Mouse (Mus musculus): Measurements from ENCODE around the gene Spdef. TPM values are rescaled to one million over a fixed set of nuclear protein-coding genes. Genes with fewer than 3 reads are reported as not detected.

Gene Spdef
- total RNA-seq, 2 experiments from 2014 or later, result 0.90 TPM; not detected in 1

DNA sequence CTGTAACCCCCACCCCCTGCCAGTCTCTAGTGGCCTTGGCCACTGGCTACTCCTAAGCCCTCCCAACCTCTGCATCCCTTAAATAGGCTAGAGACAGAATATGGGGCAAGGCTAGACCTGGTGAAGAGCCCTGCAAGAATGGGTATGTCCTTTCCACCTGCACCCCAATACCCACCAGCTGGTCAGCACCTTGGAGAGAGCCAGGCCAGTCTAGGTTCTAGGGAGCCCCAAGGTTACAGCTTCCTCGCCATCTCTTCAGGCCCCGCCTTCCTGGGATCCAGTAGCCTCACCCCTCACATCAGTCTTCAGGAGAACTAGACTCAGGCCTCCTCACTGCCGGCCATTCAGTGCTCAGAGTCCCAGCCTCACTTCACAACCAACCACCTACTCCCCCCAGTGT, 4.4 kb downstream of the Spdef start:
- no peak for DNase-seq

DNA sequence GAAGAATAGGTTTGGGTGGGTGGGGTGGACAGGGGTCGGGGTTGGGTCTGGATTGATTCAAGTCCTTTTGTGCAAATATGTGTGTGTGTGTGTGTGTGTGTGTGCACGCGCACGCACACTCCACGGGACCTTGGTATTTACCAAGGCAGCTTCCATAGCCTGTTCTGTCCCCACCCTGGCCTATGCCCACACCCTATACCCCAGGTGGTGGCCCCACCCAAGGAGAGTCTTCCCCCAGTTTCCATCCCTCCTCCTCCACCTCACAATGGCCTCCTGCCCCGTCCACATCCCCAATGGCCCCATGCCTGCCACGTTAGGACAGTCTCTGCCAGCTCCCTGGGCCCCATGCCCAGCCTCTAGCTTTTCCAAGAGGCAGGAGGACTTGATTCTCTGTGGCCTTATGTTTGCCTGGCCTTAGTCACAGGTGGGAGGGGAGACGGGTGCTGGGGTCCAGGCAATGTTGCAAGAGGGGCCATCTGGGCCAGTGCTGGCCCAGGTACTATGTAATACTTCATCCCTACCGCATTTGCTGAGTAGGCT, 7.6 kb downstream of the Spdef start:
- DNase-seq, result no peak

DNA sequence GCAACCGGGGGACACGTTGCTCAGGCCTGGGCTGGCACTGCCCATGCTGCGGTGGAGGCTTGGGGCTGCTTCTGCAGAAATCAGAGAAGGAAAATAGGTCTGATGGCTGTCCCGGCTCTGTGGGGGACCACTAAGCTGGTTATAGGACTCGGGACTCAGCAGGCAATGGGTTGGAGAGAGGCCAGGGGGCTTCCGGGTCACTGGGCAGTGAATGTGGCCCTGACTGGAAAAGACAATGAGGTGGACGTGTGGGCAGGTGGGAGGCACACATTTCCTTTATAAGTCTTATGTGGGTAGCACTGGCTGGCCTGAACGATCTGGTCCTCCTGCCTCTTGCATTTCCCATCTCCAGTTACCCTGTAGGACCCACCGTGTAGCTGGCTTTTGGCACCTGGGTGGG, 8.4 kb downstream of the Spdef start:
- DNase-seq, result no peak

DNA sequence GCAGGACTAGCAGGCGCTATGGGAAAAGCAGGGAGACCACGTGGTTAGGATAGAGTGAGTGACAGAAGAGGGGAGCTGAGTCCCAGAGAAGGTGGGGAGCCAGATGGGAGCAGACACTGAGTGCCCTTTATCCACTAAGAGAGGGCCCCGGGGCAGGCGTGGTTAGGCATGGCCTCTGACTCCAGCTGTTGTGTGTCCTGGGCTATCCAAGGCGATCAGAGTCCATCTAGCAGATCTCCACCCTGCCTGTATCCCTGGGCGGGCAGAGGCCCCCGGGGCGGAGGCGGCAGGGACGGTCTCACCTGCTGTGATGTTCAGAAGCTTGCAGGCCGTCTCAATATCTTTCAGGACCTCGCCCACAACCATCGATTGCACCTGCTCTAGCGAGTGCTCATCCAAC, 9.1 kb downstream of the Spdef start:
- no peak for DNase-seq

DNA sequence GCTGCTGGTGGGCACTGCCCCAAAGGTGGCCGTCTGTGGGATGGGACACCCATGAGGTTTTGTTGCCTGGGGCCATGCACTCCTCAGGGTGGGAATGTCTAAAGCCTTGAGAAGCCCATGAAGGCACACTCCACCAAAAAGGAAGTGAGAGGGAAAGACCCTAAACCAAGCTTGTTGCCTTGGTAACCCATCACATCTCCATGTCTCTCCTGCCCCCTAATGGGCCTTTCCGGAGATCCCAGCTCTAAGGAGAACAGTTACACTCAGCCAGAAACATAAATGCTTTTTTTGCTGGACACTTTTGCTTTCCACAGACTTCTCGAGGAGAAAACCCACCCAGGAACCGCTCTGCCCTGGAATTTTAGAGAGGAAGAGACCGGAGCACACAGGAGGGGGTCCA, 10.5 kb downstream of the Spdef start:
- DNase-seq, result no peak

GRCm38 (mm10) chr17:27716804-27717203, 12.0 kb downstream of the Spdef start:
- DNase-seq, result no peak

DNA sequence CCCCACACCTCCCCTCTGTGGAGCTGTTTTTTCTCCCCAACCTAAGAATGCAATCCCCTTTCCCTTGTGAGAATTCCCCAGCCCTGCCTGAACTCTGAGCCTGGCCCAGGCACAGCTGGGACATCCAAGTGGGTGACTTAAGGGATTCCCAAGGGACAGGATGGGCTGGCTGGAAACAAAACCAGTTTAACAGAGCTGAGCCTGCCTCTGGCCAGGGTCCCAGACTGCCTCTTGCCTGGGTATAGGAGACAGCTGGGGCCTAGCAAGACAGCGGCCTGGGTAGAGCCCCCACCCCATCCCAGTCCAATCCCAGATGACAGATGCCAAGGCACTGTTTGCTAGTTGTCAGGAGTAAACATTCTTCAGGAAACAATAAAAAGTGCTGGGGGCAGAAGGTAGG, 15.9 kb downstream of the Spdef start:
- no peak for DNase-seq

- no peak for DNase-seq
These were observed 19.1 kb downstream of the Spdef start for GRCm38 (mm10) chr17:27709650-27710049.

DNA sequence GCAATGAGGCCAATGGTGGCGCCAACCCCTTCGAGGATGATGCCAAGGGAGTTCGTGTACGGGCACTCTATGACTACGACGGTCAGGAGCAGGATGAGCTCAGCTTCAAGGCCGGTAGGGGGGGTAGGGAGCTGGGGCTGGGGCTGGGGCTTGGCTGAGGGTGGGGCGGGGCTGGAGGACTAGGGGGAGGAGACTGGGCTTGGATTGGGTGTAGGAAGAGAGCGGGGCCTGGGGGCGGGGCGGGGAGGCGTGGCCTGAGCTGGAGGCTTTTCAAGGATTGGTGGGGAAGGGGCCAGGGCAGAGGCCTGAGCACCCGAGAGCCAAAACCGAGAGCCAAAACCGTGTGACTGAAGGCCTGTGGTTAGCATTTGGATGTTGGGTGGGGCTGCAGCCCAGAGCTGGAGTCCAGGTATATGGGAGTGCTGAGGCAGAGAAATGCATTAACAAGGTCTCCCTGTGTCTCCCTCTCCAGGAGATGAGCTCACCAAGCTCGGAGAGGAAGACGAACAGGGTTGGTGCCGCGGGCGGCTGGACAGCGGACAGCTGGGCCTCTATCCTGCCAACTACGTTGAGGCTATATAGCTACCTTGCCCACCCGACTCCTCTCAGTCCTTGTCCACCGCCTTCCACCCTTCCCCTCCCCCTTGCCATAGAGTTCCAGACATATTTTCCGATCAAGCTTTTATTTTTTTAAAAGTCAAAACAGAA, 20.6 kb downstream of the Spdef start:
- DNase-seq, result no peak

DNA sequence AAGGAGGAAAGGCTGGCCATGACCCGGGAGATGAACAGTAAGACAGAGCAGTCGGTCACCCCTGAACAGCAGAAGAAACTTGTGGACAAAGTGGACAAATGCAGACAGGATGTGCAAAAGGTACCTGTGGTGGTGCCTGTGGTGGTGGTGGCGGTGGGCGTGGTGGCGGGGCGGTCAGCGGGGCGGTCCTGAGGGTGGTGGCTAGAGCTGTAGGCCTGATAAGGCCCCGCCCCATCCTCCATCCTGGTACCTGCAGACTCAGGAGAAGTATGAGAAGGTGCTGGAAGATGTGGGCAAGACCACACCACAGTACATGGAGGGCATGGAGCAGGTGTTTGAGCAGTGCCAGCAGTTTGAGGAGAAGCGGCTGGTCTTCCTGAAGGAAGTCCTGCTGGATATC, 23.1 kb downstream of the Spdef start:
- no peak for DNase-seq

- no peak for DNase-seq
These were observed 24.7 kb downstream of the Spdef start for GRCm38 (mm10) chr17:27703961-27704621.

DNA sequence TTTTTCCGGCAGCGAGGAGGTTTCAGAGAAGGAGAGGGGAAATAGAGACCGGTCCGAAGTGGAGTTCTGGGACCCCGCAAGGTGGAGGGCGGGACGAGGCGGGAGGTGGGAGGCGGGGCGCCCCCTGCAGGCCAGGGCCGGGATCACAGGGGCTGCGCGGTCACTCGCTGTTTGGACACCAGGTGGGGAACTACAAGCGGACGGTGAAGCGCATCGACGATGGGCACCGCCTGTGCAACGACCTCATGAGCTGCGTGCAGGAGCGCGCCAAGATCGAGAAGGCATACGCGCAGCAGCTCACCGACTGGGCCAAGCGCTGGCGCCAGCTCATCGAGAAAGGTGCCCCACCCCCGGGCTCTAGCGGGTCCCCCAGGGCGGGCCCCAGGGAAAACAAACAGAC, 26.2 kb downstream of the Spdef start:
- DNase-seq, result no peak

GRCm38 (mm10) chr17:27701856-27702255, 26.9 kb downstream of the Spdef start:
- DNase-seq, result no peak

- no peak for DNase-seq
These were observed 27.9 kb downstream of the Spdef start for GRCm38 (mm10) chr17:27700812-27701211.

GRCm38 (mm10) chr17:27699641-27700244, 29.0 kb downstream of the Spdef start:
- no peak for DNase-seq

DNA sequence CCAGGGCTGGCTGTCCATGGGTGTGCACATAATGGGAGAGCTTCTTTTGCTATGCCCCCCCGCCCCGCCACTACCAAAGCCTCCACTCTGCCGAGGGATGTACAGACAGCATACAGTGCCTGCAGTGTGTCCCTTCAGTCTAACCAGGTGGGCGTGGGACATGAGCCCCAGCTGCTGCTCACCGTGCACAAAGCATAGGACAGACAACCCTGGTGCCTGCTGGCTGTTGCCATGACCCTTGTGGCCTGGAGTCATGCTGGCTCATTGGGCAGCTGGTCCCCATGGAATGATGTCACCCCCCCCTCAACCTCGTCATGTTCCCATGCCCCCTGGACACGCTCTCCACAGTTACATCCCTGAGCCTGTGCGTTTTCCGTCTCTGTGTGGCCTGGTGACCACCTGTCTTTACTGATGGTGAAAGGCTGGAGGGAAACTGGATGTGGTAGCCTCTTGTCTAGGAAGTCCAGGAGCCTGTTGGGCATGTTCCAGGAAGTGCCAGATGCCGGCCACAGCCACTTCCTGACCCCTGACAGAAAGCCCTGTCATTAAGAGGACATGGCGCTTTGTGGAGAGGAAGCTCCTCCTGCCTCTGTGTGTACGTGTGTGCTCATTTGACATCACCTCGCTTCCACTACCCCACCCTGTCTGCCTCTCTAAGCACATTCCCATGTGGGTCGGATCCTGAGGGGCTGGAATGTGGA, 37.6 kb downstream of the Spdef start:
- DNase-seq, result no peak

GRCm38 (mm10) chr17:27686395-27686794, 42.4 kb downstream of the Spdef start:
- no peak for DNase-seq

- DNase-seq, result no peak
These were observed 43.2 kb downstream of the Spdef start for GRCm38 (mm10) chr17:27685550-27685913.

DNA sequence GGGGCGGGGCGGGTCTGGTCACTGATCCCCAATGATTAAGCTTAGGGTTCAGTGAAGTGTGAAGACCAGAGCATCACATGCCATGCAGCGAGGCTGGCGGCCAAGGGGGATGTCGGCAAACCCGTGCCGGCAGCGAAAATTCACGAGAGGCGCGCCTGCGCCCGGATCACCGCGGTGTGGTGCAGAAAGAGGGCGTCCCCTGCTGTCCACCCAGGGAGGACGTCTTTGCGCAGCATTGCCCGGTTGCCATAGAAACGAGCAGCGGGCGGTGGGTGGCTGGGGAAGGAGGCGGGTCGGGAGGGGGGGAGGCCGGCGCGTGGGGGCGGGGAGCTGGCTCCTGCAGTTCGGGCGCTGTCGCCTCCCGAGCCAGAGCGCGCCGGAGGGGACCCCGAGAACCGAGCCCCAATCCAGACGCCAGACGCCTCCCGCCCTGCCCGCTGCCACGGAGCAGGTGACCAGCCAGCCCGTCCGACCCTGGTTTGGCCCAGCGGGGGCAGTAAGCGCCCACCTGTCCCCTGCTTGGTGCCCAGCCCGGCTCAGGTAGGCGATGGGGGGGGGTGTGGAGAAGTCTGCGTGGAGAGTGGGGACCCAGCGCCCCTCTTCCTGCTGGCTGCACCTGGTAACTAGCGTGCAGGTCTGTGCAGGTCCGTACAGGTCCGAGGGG, 43.7 kb downstream of the Spdef start:
- DNase-seq, result peak; percentile 77 to 85

DNA sequence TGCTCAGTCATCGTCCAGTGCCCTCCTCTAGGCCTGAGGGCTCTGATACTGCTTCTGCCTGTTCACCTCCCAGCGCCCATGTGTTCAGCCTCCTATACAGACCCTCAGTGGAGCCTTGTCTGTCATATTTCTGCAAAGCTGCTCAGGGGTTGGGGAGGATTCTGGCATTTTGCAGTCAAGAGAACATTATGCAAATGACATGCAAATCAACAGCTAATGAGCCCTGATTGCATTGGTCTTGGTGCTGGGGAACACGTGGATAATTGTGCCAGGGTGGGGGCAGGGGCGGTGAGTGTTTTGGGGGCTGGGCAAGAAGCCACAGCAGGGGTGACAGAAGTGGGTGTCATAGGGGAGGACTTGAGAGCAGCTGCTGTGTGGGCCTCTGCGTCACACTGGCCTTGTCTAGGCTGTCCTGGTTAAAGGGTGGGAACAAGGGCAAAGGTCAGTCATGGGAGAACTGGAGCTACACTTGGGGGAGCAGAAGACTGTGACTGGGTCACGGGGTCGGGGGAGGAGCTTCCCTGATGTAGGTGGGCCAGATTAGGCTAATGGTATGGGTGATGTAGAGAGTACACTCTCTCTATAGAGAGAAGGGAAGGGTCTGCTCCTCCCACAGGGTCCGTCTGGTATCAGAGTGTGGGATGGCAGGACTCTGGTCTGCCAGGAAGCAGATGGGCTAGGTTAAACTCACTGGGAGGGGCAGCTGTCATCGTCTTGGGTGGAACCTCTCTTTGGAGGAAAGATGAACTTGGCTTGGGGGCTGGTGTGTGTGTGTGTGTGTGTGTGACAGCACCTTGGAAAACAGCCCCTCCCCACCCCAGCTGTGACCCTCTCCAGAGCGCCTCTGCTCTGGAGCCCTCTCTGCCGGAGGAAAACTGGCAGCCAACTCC, 49.6 kb downstream of the Spdef start:
- DNase-seq, result peak in 1 of 2 experiments; percentile 38

DNA sequence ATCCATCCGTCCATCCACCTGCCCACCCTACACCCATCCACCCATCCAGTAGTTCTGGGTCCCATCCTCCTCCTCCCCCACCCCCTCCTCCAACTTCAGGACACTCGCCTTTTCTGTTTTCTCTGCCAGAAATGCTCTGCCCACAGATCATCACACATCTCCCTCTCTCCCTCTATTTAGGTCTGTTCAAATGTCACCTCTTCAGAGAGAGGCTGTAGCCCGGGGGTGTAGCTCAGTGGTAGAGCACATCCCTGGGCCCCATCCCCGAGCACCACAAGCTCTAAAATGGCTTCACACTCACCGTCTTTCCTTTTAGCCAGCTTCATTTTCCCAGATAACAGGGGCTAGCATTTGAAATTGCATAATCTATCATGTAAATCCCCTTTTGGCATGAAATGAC, 51.0 kb downstream of the Spdef start:
- DNase-seq, result no peak

Measured in layer of hippocampus, postnatal 36 days (tissue).